Mouse (Mus musculus) CH12.LX (cell line): Measurements from ENCODE around the gene Hist2h2bb. TPM values are rescaled to one million over a fixed set of nuclear protein-coding genes. Genes with fewer than 3 reads are reported as not detected.

Experiments used
- DNase-seq: peaks from one replicate; pipeline ENCODE4 v3.0.0-alpha.2; 2013; ENCODE audit errors: extremely low read depth
- H3K27ac ChIP-seq: 2 replicates; pipeline ENCODE4 v1.5.1; 2012; ENCODE audit warnings: low read depth, mild to moderate bottlenecking, control low read depth, moderate library complexity; ENCODE audit not compliant: insufficient read depth
- H3K27me3 ChIP-seq: replicated peaks from 2 replicates; pipeline ENCODE3; 2012; ENCODE audit warnings: inconsistent platforms
- H3K36me3 ChIP-seq, 2 experiments: replicated peaks in 1 of 2; 2 replicates each; pipeline versions ENCODE3 to v1.6.1; 2012; ENCODE audit warnings: inconsistent platforms in 1 of 2, low read length in 1 of 2, mild to moderate bottlenecking in 1 of 2, mixed read lengths in 1 of 2, moderate library complexity in 1 of 2; ENCODE audit not compliant: control insufficient read depth in 1 of 2, insufficient read depth in 1 of 2
- H3K4me1 ChIP-seq, 2 experiments: 2 replicates each; pipeline ENCODE4 v1.6.1; 2012; ENCODE audit warnings: inconsistent platforms in 1 of 2, moderate library complexity in 1 of 2; ENCODE audit not compliant: insufficient read depth in 2 of 2, control insufficient read depth in 1 of 2
- H3K4me2 ChIP-seq: 2 replicates; pipeline ENCODE4 v1.6.1; 2012; ENCODE audit warnings: low read depth, mild to moderate bottlenecking, control low read depth; ENCODE audit not compliant: poor library complexity, insufficient read depth, severe bottlenecking
- H3K4me3 ChIP-seq, 3 experiments: fragments of 150-350 bp in 1 of 3; sonication (generic) in 1 of 3; replicated peaks in 1 of 3; 2 replicates each; pipeline versions ENCODE3 to v1.5.1; 2011 to 2012; ENCODE audit warnings: low read depth in 2 of 3, low read length in 2 of 3, mild to moderate bottlenecking in 2 of 3, moderate library complexity in 2 of 3, control low read depth in 1 of 3, improper control_type of control experiment in 1 of 3, inconsistent platforms in 1 of 3, mixed read lengths in 1 of 3; ENCODE audit not compliant: poor library complexity in 1 of 3
- H3K79me2 ChIP-seq: replicated peaks from 2 replicates; pipeline ENCODE4 v1.6.1; 2012; ENCODE audit warnings: mild to moderate bottlenecking, moderate library complexity; ENCODE audit not compliant: control insufficient read depth, poor library complexity, insufficient read depth, severe bottlenecking; ENCODE audit errors: extremely low read depth
- H3K9ac ChIP-seq: 2 replicates; pipeline ENCODE4 v1.6.1; 2012; ENCODE audit warnings: low read depth, mild to moderate bottlenecking, control low read depth, moderate library complexity; ENCODE audit not compliant: insufficient read depth
- H3K9me3 ChIP-seq: replicated peaks from 2 replicates; pipeline ENCODE3; 2012; ENCODE audit warnings: low read length, inconsistent platforms, mixed read lengths
- CHD2 ChIP-seq: IDR thresholded peaks from 2 replicates; pipeline ENCODE4 v1.6.1; 2011; ENCODE audit warnings: low read length, improper control_type of control experiment
- CTCF ChIP-seq, 2 experiments: IDR thresholded peaks in 1 of 2; conservative IDR thresholded peaks in 1 of 2; 2 replicates each; pipeline ENCODE4 v1.5.1; 2011 to 2012; ENCODE audit warnings: low read depth in 2 of 2, low read length in 2 of 2, improper control_type of control experiment in 1 of 2, inconsistent platforms in 1 of 2, mild to moderate bottlenecking in 1 of 2, moderate library complexity in 1 of 2
- GABPA ChIP-seq: IDR thresholded peaks from 2 replicates; pipeline ENCODE4 v1.6.1; 2012; ENCODE audit warnings: low read depth, low read length, improper control_type of control experiment, inconsistent platforms; ENCODE audit not compliant: insufficient replicate concordance
- HCFC1 ChIP-seq: IDR thresholded peaks from 2 replicates; pipeline ENCODE4 v1.6.1; 2012; ENCODE audit warnings: low read depth, mild to moderate bottlenecking, inconsistent platforms, low read length, improper control_type of control experiment
- JUND ChIP-seq: conservative IDR thresholded peaks from 2 replicates; pipeline ENCODE4 v1.6.1; 2011; ENCODE audit warnings: low read depth, low read length, improper control_type of control experiment
- MAZ ChIP-seq: IDR thresholded peaks from 2 replicates; pipeline ENCODE4 v1.6.1; 2012; ENCODE audit warnings: low read depth, mild to moderate bottlenecking, inconsistent platforms, low read length, improper control_type of control experiment, moderate library complexity
- MEF2A ChIP-seq: IDR thresholded peaks from 2 replicates; pipeline ENCODE4 v1.6.1; 2014; ENCODE audit warnings: low read depth, mild to moderate bottlenecking, inconsistent platforms, low read length, improper control_type of control experiment, borderline replicate concordance
- MXI1 ChIP-seq: IDR thresholded peaks from 2 replicates; pipeline ENCODE4 v1.6.1; 2011; ENCODE audit warnings: mild to moderate bottlenecking, low read depth, low read length, improper control_type of control experiment
- MYC ChIP-seq: IDR thresholded peaks from 2 replicates; pipeline ENCODE4 v1.6.1; 2011; ENCODE audit warnings: low read depth, mild to moderate bottlenecking, improper control_type of control experiment, low read length
- NELFE ChIP-seq: IDR thresholded peaks from 2 replicates; pipeline ENCODE4 v1.6.1; 2011; ENCODE audit warnings: low read depth, low read length, improper control_type of control experiment
- POLR2A ChIP-seq: IDR thresholded peaks from 2 replicates; pipeline ENCODE4 v1.6.1; 2011; ENCODE audit warnings: low read depth, mild to moderate bottlenecking, improper control_type of control experiment, low read length
- RCOR1 ChIP-seq: conservative IDR thresholded peaks from 2 replicates; pipeline ENCODE4 v1.6.1; 2012; ENCODE audit warnings: low read depth, mild to moderate bottlenecking, inconsistent platforms, low read length, improper control_type of control experiment
- TCF12 ChIP-seq: IDR thresholded peaks from 2 replicates; pipeline ENCODE4 v1.6.1; 2014; ENCODE audit warnings: low read depth, mild to moderate bottlenecking, inconsistent platforms, low read length, improper control_type of control experiment
- USF1 ChIP-seq: IDR thresholded peaks from 2 replicates; pipeline ENCODE4 v1.6.1; 2014; ENCODE audit warnings: low read depth, mild to moderate bottlenecking, inconsistent platforms, low read length, improper control_type of control experiment
- USF2 ChIP-seq: conservative IDR thresholded peaks from 2 replicates; pipeline ENCODE4 v1.6.1; 2011; ENCODE audit warnings: low read depth, low read length, improper control_type of control experiment
- ZKSCAN1 ChIP-seq: IDR thresholded peaks from 2 replicates; pipeline ENCODE4 v1.6.1; 2012; ENCODE audit warnings: low read depth, inconsistent platforms, low read length, improper control_type of control experiment, borderline replicate concordance
- dilution Hi-C: fragments of 300-500 bp; cut with MboI; formaldehyde crosslinking; loops from 2 replicates; pipeline ENCODE4 v1.14.3; 2020; ENCODE audit warnings: low sequenced_read_pairs; ENCODE audit not compliant: extremely low pct_unique_long_range_greater_than_20kb, extremely low pct_ligation_motif_present
- in situ Hi-C: fragments of 300-500 bp; cut with MboI; formaldehyde crosslinking; loops from 3 replicates; pipeline ENCODE4 v1.14.3; 2019; ENCODE audit warnings: low sequenced_read_pairs, low pct_ligation_motif_present, low pct_unique_long_range_greater_than_20kb, mixed read lengths
- polyA plus RNA-seq: library from polyadenylated mRNA; unstranded; fragments of >175 nt; gene quantifications from 2 replicates; pipeline ENCODE4 v1.2.1, GENCODE M21; 2012; ENCODE audit warnings: low read depth; ENCODE audit not compliant: insufficient read length
- total RNA-seq, 2 experiments: library from RNA; depleted of rRNA; stranded (reverse); fragments of 300-350 nt in 1 of 2; fragments of >200 nt in 1 of 2; gene quantifications; 2 replicates each; pipeline ENCODE4 v1.2.3; 2012 to 2014

The Hist2h2bb gene
- total and polyA plus RNA-seq, 3 experiments: 4.1 to 2,265 (median 51.9) TPM

DNA sequence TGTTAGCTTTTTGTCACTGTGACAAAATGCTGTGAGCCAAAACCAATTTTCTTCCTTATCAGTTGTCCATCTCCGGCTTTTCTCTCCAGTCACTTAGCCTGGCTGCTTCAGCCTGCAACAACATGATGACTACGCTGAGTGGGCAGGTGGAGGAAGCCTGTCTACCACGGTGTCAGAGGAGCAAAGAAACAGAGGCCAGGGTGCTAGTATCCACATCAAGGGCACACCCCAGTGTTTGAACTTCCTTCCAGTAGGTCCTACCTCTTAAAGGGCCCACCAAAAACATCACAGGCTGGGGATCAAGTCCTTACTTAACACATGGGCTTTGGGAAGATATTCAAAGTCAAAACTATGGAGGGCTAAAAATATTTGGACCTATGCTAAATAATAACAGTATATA lies 39.9 kb downstream of the Hist2h2bb start:
- no peaks in the 10 kb centered on the region for H3K27me3 ChIP-seq
- in situ Hi-C loops (no loop called here), dilution Hi-C loops (no loop called here)
- H3K9me3 ChIP-seq: no peaks in the 10 kb centered on the region
- TF ChIP-seq JUND (no peak), HCFC1 (no peak), MXI1 (no peak), CTCF (conservative IDR thresholded peaks at IDR 0.05 in 1 of 2, IDR thresholded peaks at IDR 0.05 in 1 of 2; ENCODE audit: low read depth in 2 of 2, low read length in 2 of 2) (no peak), POLR2A (no peak), MYC (no peak)
- DNase-seq: no peak
- no peak overlapping the region for H3K9ac ChIP-seq
- H3K4me2 ChIP-seq: no peak overlapping the region
- no peaks in the 10 kb centered on the region; a peak in 1 of 4 replicates for H3K4me1 ChIP-seq
- H3K79me2 ChIP-seq: no peaks in the 10 kb centered on the region
- no peak overlapping the region for H3K27ac ChIP-seq
- H3K36me3 ChIP-seq: no peaks in the 10 kb centered on the region
- no peak overlapping the region for H3K4me3 ChIP-seq

DNA sequence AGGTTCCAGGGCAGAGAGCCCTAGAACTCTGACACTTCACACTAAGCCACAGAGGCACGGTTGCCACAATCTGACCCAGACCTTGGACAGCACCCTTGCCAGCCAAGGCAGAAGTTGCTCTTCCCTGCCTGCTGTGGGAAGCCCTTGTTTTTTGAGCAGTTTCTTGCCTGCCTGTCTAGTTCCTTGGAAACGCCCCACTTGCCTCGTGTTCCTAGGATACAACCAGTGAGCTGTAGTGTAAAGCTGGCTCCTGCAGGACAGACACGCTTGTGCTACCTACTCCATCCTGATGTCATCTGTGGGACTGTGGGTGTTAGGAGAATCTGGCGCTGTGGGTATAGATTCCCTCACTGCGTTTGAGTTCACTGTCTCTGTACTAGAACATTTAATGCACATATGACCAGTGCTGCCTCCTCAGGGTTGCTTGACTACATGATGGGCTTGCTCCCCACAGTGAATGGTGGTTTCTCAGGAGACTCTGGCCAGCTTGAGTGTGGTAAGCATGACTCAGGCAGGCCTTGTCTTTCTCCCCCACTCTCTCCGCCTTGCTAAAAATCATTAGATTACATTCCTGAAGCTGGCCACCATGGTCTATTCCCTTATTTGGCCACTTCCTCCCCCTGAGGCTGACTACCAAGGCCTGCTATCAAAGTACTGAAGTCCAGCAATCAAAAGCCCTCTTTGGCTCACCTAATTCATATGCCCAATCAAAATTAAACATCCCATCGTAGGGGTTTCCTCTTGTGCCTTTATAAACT lies 43.0 kb downstream of the Hist2h2bb start:
- H3K9ac ChIP-seq: no peak overlapping the region

More for the DNA sequence above, 43.0 kb downstream of the Hist2h2bb start:
- dilution Hi-C loops (no loop called here), in situ Hi-C loops (no loop called here)
- no peak for DNase-seq
- Histone ChIP-seq H3K4me2 (no peak overlapping the region), H3K4me1 (no peaks in the 10 kb centered on the region), H3K4me3 (no peak overlapping the region), H3K36me3 (no peaks in the 10 kb centered on the region), H3K27ac (no peak overlapping the region), H3K79me2 (no peaks in the 10 kb centered on the region), H3K9me3 (no peaks in the 10 kb centered on the region), H3K27me3 (no peaks in the 10 kb centered on the region)
- no peak for TF ChIP-seq HCFC1
- no peak for TF ChIP-seq NELFE
- TF ChIP-seq RCOR1: no peak
- TF ChIP-seq ZKSCAN1: no peak
- no peak for TF ChIP-seq MAZ
- no peak for TF ChIP-seq GABPA
- no peak for TF ChIP-seq USF1
- TF ChIP-seq MEF2A: no peak
- TF ChIP-seq USF2: no peak
- no peak for TF ChIP-seq TCF12
- TF ChIP-seq CHD2: no peak

Other genes with a start within 250 kb of the Hist2h2bb start
- 19.1 and 20.8 TPM in 2 replicates for gene Vps45, start 211.3 kb upstream of the Hist2h2bb start, total RNA-seq (2012; rRNA removed)
- gene Vps45, start 211.3 kb upstream of the Hist2h2bb start, total RNA-seq (2014; rRNA removed): 16.8 and 19.6 TPM in 2 replicates
- 14.5 and 16.2 TPM in 2 replicates for gene Vps45, start 211.3 kb upstream of the Hist2h2bb start, polyA plus RNA-seq
- 14.4 and 14.9 TPM in 2 replicates for gene Otud7b, start 165.2 kb upstream of the Hist2h2bb start, total RNA-seq (2012; rRNA removed)
- 10.9 and 12.3 TPM in 2 replicates for gene Otud7b, start 165.2 kb upstream of the Hist2h2bb start, total RNA-seq (2014; rRNA removed)
- 17.7 and 18.7 TPM in 2 replicates for gene Otud7b, start 165.2 kb upstream of the Hist2h2bb start, polyA plus RNA-seq
- gene Mtmr11, start 107.7 kb upstream of the Hist2h2bb start, total RNA-seq (2012; rRNA removed): 0.81 and 1.0 TPM in 2 replicates
- 0.45 and 0.83 TPM in 2 replicates for gene Mtmr11, start 107.7 kb upstream of the Hist2h2bb start, total RNA-seq (2014; rRNA removed)
- gene Mtmr11, start 107.7 kb upstream of the Hist2h2bb start, polyA plus RNA-seq: 0.82 and 2.5 TPM in 2 replicates
- gene Sf3b4, start 97.4 kb upstream of the Hist2h2bb start, total RNA-seq (2012; rRNA removed): 47.9 and 60.6 TPM in 2 replicates
- gene Sf3b4, start 97.4 kb upstream of the Hist2h2bb start, total RNA-seq (2014; rRNA removed): 33.7 and 38.1 TPM in 2 replicates
- 114 and 147 TPM in 2 replicates for gene Sf3b4, start 97.4 kb upstream of the Hist2h2bb start, polyA plus RNA-seq
- 2.6 and 4.0 TPM in 2 replicates for gene Sv2a, start 88.6 kb upstream of the Hist2h2bb start, total RNA-seq (2012; rRNA removed)
- 0.97 and 1.1 TPM in 2 replicates for gene Sv2a, start 88.6 kb upstream of the Hist2h2bb start, total RNA-seq (2014; rRNA removed)
- gene Sv2a, start 88.6 kb upstream of the Hist2h2bb start, polyA plus RNA-seq: 6.5 and 6.7 TPM in 2 replicates
- gene Bola1, start 50.0 kb upstream of the Hist2h2bb start, total RNA-seq (2012; rRNA removed): 48.2 and 57.0 TPM in 2 replicates
- gene Bola1, start 50.0 kb upstream of the Hist2h2bb start, total RNA-seq (2014; rRNA removed): 54.0 and 56.5 TPM in 2 replicates
- 47.6 and 56.2 TPM in 2 replicates for gene Bola1, start 50.0 kb upstream of the Hist2h2bb start, polyA plus RNA-seq
- 27.8 and 31.4 TPM in 2 replicates for gene Hist2h2ab, start 49.9 kb upstream of the Hist2h2bb start, total RNA-seq (2012; rRNA removed)
- gene Hist2h2ab, start 49.9 kb upstream of the Hist2h2bb start, total RNA-seq (2014; rRNA removed): 1.1 and 2.1 TPM in 2 replicates
- gene Hist2h2ab, start 49.9 kb upstream of the Hist2h2bb start, polyA plus RNA-seq: not detected in 2 replicates
- 1,185 and 1,357 TPM in 2 replicates for gene Hist2h2ac, start 48.9 kb upstream of the Hist2h2bb start, total RNA-seq (2012; rRNA removed)
- 28.1 and 53.9 TPM in 2 replicates for gene Hist2h2ac, start 48.9 kb upstream of the Hist2h2bb start, total RNA-seq (2014; rRNA removed)
- gene Hist2h2ac, start 48.9 kb upstream of the Hist2h2bb start, polyA plus RNA-seq: 1.5 TPM in 1 of 2 replicates, not detected in the other
- 3.8 and 3.9 TPM in 2 replicates for gene Hist2h2be, start 48.6 kb upstream of the Hist2h2bb start, total RNA-seq (2012; rRNA removed)
- gene Hist2h2be, start 48.6 kb upstream of the Hist2h2bb start, total RNA-seq (2014; rRNA removed): 2.9 and 4.0 TPM in 2 replicates
- gene Hist2h2be, start 48.6 kb upstream of the Hist2h2bb start, polyA plus RNA-seq: 2.3 and 2.5 TPM in 2 replicates
- 1,105 and 1,173 TPM in 2 replicates for gene Hist2h3c2, start 30.6 kb upstream of the Hist2h2bb start, total RNA-seq (2012; rRNA removed)
- gene Hist2h3c2, start 30.6 kb upstream of the Hist2h2bb start, total RNA-seq (2014; rRNA removed): 11.0 and 15.3 TPM in 2 replicates
- 1.3 TPM in 2 replicates for gene Hist2h3c2, start 30.6 kb upstream of the Hist2h2bb start, polyA plus RNA-seq
- gene Hist2h2aa2, start 29.5 kb upstream of the Hist2h2bb start, total RNA-seq (2012; rRNA removed): 4,203 and 5,136 TPM in 2 replicates
- gene Hist2h2aa2, start 29.5 kb upstream of the Hist2h2bb start, total RNA-seq (2014; rRNA removed): not detected in 2 replicates
- gene Hist2h2aa2, start 29.5 kb upstream of the Hist2h2bb start, polyA plus RNA-seq: 2.5 and 2.7 TPM in 2 replicates
- gene Hist2h2aa1, start 24.3 kb upstream of the Hist2h2bb start, total RNA-seq (2012; rRNA removed): 1,248 and 1,515 TPM in 2 replicates
- 48.1 and 113 TPM in 2 replicates for gene Hist2h2aa1, start 24.3 kb upstream of the Hist2h2bb start, total RNA-seq (2014; rRNA removed)
- 0.64 and 0.98 TPM in 2 replicates for gene Hist2h2aa1, start 24.3 kb upstream of the Hist2h2bb start, polyA plus RNA-seq
- gene Hist2h3c1, start 23.1 kb upstream of the Hist2h2bb start, total RNA-seq (2012; rRNA removed): 0.67 and 1.4 TPM in 2 replicates
- gene Hist2h3c1, start 23.1 kb upstream of the Hist2h2bb start, total RNA-seq (2014; rRNA removed): 1.2 and 1.4 TPM in 2 replicates
- 0.33 and 0.34 TPM in 2 replicates for gene Hist2h3c1, start 23.1 kb upstream of the Hist2h2bb start, polyA plus RNA-seq
- 116 and 130 TPM in 2 replicates for gene Hist2h4, start 6.4 kb upstream of the Hist2h2bb start, total RNA-seq (2012; rRNA removed)
- 1.0 and 2.5 TPM in 2 replicates for gene Hist2h4, start 6.4 kb upstream of the Hist2h2bb start, total RNA-seq (2014; rRNA removed)
- 0.20 and 0.91 TPM in 2 replicates for gene Hist2h4, start 6.4 kb upstream of the Hist2h2bb start, polyA plus RNA-seq
- 1,287 and 1,421 TPM in 2 replicates for gene Hist2h3b, start 1.1 kb upstream of the Hist2h2bb start, total RNA-seq (2012; rRNA removed)
- 18.3 and 39.4 TPM in 2 replicates for gene Hist2h3b, start 1.1 kb upstream of the Hist2h2bb start, total RNA-seq (2014; rRNA removed)
- gene Hist2h3b, start 1.1 kb upstream of the Hist2h2bb start, polyA plus RNA-seq: 7.2 and 12.1 TPM in 2 replicates
- gene Fcgr1, start 24.2 kb downstream of the Hist2h2bb start, total RNA-seq (2012; rRNA removed): 0.04 TPM in 1 of 2 replicates, not detected in the other
- 0.18 TPM in 1 of 2 replicates, not detected in the other for gene Fcgr1, start 24.2 kb downstream of the Hist2h2bb start, total RNA-seq (2014; rRNA removed)
- 0.27 TPM in 1 of 2 replicates, not detected in the other for gene Fcgr1, start 24.2 kb downstream of the Hist2h2bb start, polyA plus RNA-seq
- 0.13 TPM in 1 of 2 replicates, not detected in the other for gene BC107364, start 182.6 kb downstream of the Hist2h2bb start, total RNA-seq (2012; rRNA removed)
- not detected in 2 replicates for gene BC107364, start 182.6 kb downstream of the Hist2h2bb start, total RNA-seq (2014; rRNA removed)
- not detected in 2 replicates for gene BC107364, start 182.6 kb downstream of the Hist2h2bb start, polyA plus RNA-seq